Mouse (Mus musculus) hindbrain, embryonic 14.5 days (tissue): ENCODE measurements around the gene Sycp3. TPM values are rescaled to one million over a fixed set of nuclear protein-coding genes. Genes with fewer than 3 reads are reported as not detected.
A peak's percentile ranks its signal among the peaks of the same experiment; 100 is the strongest.
"Not testable (repeated sequence)": the region's sequence is repeated elsewhere in the genome, so short reads cannot be mapped to it uniquely, and the experiment has no call there.

Experiments
- ATAC-seq: fragments of 200-750 bp; cut with Nextera tagmentation; 2 replicates; pipeline ENCODE4 v1.8.0; 2017; ENCODE audit warnings: moderate number of reproducible peaks, mild to moderate bottlenecking, moderate TSS enrichment, moderate library complexity; ENCODE audit not compliant: low FRiP score
- DNase-seq: peaks from one replicate; pipeline ENCODE4 v3.0.0-alpha.2; 2015; ENCODE audit warnings: low spot score
- H3K27ac ChIP-seq: fragments of 300-500 bp; sonication (generic); 2 replicates; pipeline ENCODE4 v1.5.1; 2014; ENCODE audit warnings: mild to moderate bottlenecking, moderate library complexity
- H3K27me3 ChIP-seq: fragments of 300-500 bp; sonication (generic); 2 replicates; pipeline ENCODE4 v1.6.1; 2014; ENCODE audit warnings: mild to moderate bottlenecking, low read length, mixed read lengths; ENCODE audit not compliant: control insufficient read depth, insufficient read depth
- H3K36me3 ChIP-seq: fragments of 300-500 bp; sonication (generic); replicated peaks from 2 replicates; pipeline ENCODE4 v1.6.1; 2014; ENCODE audit not compliant: control insufficient read depth, insufficient read depth
- H3K4me1 ChIP-seq: fragments of 300-500 bp; sonication (generic); replicated peaks from 2 replicates; pipeline ENCODE4 v1.6.1; 2014; ENCODE audit warnings: antibody characterized with exemption, low read length, mixed read lengths; ENCODE audit not compliant: control insufficient read depth, insufficient read depth
- H3K4me2 ChIP-seq: fragments of 300-500 bp; sonication (generic); replicated peaks from 2 replicates; pipeline ENCODE4 v1.6.1; 2014; ENCODE audit warnings: mild to moderate bottlenecking, moderate library complexity
- H3K4me3 ChIP-seq: fragments of 300-500 bp; sonication (generic); replicated peaks from 2 replicates; pipeline ENCODE4 v1.5.1; 2014; ENCODE audit warnings: mild to moderate bottlenecking, low read length
- H3K9ac ChIP-seq: fragments of 300-500 bp; sonication (generic); 2 replicates; pipeline ENCODE4 v1.6.1; 2014
- H3K9me3 ChIP-seq: fragments of 300-500 bp; sonication (generic); 2 replicates; pipeline ENCODE4 v1.6.1; 2016; ENCODE audit warnings: low read length; ENCODE audit not compliant: control insufficient read depth
- WGBS: fragments of 180-500 bp; shearing (Covaris S2); extraction: QIAGEN DNeasy Blood & Tissue Kit; methylation state at CpG from one replicate; pipeline ENCODE4 v1.1.7; 2014; 5-methylcytosine and 5-hydroxymethylcytosine counted together
- polyA plus RNA-seq: library from polyadenylated mRNA; unstranded; fragments of >200 nt; fragmentation: Nextera tagmentation; extraction: Ambion mirVana; gene quantifications from 2 replicates; pipeline ENCODE4 v1.2.1, GENCODE M21; 2014

Sycp3 gene
- polyA plus RNA-seq, 1 experiment from 2014 or later: 0.20 TPM

- ATAC-seq (no peak), DNase-seq (no peak)
- no peaks in the 10 kb centered on the region for H3K4me1 ChIP-seq
- H3K36me3 ChIP-seq: peaks cover 74% of the 10 kb centered on the region
- WGBS: 87% methylated on average over 6 of the region's 6 CpGs
- no peaks in the 10 kb centered on the region for H3K9me3 ChIP-seq
- no peak overlapping the region for H3K27ac ChIP-seq
- H3K4me2 ChIP-seq: no peak overlapping the region
- no peak overlapping the region for H3K4me3 ChIP-seq
- H3K9ac ChIP-seq: no peak overlapping the region
- no peaks in the 10 kb centered on the region for H3K27me3 ChIP-seq
These were observed 18.1 kb upstream of the Sycp3 start for GRCm38 (mm10) chr10:88441224-88441623.

GRCm38 (mm10) chr10:88451221-88451620 is 8.1 kb upstream of the Sycp3 start:
- no peak overlapping the region for H3K4me3 ChIP-seq
- H3K27me3 ChIP-seq: no peaks in the 10 kb centered on the region
- no peak overlapping the region for H3K27ac ChIP-seq
- H3K4me2 ChIP-seq: no peak overlapping the region
- ATAC-seq (peak; percentile 71; the same call in 1 of the 2 replicates), DNase-seq (peak; percentile 44)
- H3K36me3 ChIP-seq: peaks cover 6% of the 10 kb centered on the region; the same call in 1 of the 2 replicates
- H3K9me3 ChIP-seq: no peaks in the 10 kb centered on the region
- H3K9ac ChIP-seq: no peak overlapping the region
- no peaks in the 10 kb centered on the region for H3K4me1 ChIP-seq
- 77% methylated on average over 2 of the region's 2 CpGs for WGBS

GRCm38 (mm10) chr10:88451990-88452389 is 7.4 kb upstream of the Sycp3 start:
- WGBS: 83% methylated on average over 6 of the region's 6 CpGs
- no peaks in the 10 kb centered on the region for H3K27me3 ChIP-seq
- H3K9ac ChIP-seq: no peak overlapping the region
- H3K4me1 ChIP-seq: no peaks in the 10 kb centered on the region
- H3K27ac ChIP-seq: no peak overlapping the region
- no peak overlapping the region for H3K4me3 ChIP-seq
- H3K9me3 ChIP-seq: no peaks in the 10 kb centered on the region
- no peak overlapping the region for H3K4me2 ChIP-seq
- DNase-seq (no peak), ATAC-seq (no peak)
- H3K36me3 ChIP-seq: no peaks in the 10 kb centered on the region; the same call in 1 of the 2 replicates

GRCm38 (mm10) chr10:88457816-88458215 is 1.6 kb upstream of the Sycp3 start:
- Histone ChIP-seq H3K36me3 (no peaks in the 10 kb centered on the region), H3K4me1 (no peaks in the 10 kb centered on the region)

GRCm38 (mm10) chr10:88460122-88460820 is 902 bp downstream of the Sycp3 start:
- 78% methylated on average over 18 of the region's 18 CpGs for WGBS
- no peak overlapping the region for H3K4me2 ChIP-seq
- no peak overlapping the region for H3K4me3 ChIP-seq
- H3K9me3 ChIP-seq: no peaks in the 10 kb centered on the region
- H3K27ac ChIP-seq: no peak overlapping the region
- H3K27me3 ChIP-seq: no peaks in the 10 kb centered on the region
- no peaks in the 10 kb centered on the region for H3K36me3 ChIP-seq
- no peak overlapping the region for H3K9ac ChIP-seq
- ATAC-seq (no peak), DNase-seq (no peak)
- H3K4me1 ChIP-seq: no peaks in the 10 kb centered on the region

More at GRCm38 (mm10) chr10:88457816-88458215, 1.6 kb upstream of the Sycp3 start:
- DNase-seq: no peak
- Histone ChIP-seq H3K9me3 (no peaks in the 10 kb centered on the region), H3K4me2 (no peak overlapping the region), H3K27me3 (no peaks in the 10 kb centered on the region), H3K4me3 (no peak overlapping the region), H3K9ac (no peak overlapping the region), H3K27ac (no peak overlapping the region)
- no peak for ATAC-seq
- 54% methylated on average over 6 of the region's 6 CpGs for WGBS

- not testable (repeated sequence) for H3K4me1 ChIP-seq, ATAC-seq, H3K27me3 ChIP-seq, DNase-seq, H3K9me3 ChIP-seq, H3K36me3 ChIP-seq, H3K9ac ChIP-seq, H3K4me2 ChIP-seq, H3K4me3 ChIP-seq, H3K27ac ChIP-seq
- 92% methylated on average over 10 of the region's 10 CpGs for WGBS
These were observed 23.5 kb downstream of the Sycp3 start for GRCm38 (mm10) chr10:88482866-88483265.

- no peak for DNase-seq
- no peaks in the 10 kb centered on the region for H3K27me3 ChIP-seq
- H3K9ac ChIP-seq: no peak overlapping the region
- no peak overlapping the region for H3K4me3 ChIP-seq
- H3K4me1 ChIP-seq: no peaks in the 10 kb centered on the region
- H3K36me3 ChIP-seq: peaks cover 8% of the 10 kb centered on the region; the same call in 1 of the 2 replicates
- no peak overlapping the region for H3K4me2 ChIP-seq
- H3K9me3 ChIP-seq: no peaks in the 10 kb centered on the region
- no peak for ATAC-seq
- WGBS: 92% methylated on average over 5 of the region's 5 CpGs
- H3K27ac ChIP-seq: no peak overlapping the region
These were observed 29.3 kb downstream of the Sycp3 start for GRCm38 (mm10) chr10:88488629-88489028.

GRCm38 (mm10) chr10:88491632-88492031 is 32.3 kb downstream of the Sycp3 start:
- Histone ChIP-seq H3K27me3 (no peaks in the 10 kb centered on the region), H3K4me1 (no peaks in the 10 kb centered on the region), H3K4me2 (no peak overlapping the region), H3K9me3 (no peaks in the 10 kb centered on the region), H3K9ac (no peak overlapping the region), H3K27ac (no peak overlapping the region), H3K36me3 (no peaks in the 10 kb centered on the region), H3K4me3 (no peak overlapping the region)
- WGBS: 56% methylated on average over 7 of the region's 7 CpGs
- ATAC-seq (no peak), DNase-seq (no peak)

GRCm38 (mm10) chr10:88492658-88493057 is 33.3 kb downstream of the Sycp3 start:
- no peak for ATAC-seq
- DNase-seq: no peak
- no peak overlapping the region for H3K4me2 ChIP-seq
- no peak overlapping the region for H3K9ac ChIP-seq
- no peaks in the 10 kb centered on the region for H3K4me1 ChIP-seq
- WGBS: 69% methylated on average over 8 of the region's 8 CpGs
- no peak overlapping the region for H3K27ac ChIP-seq
- no peak overlapping the region for H3K4me3 ChIP-seq
- no peaks in the 10 kb centered on the region for H3K27me3 ChIP-seq
- no peaks in the 10 kb centered on the region for H3K36me3 ChIP-seq
- H3K9me3 ChIP-seq: no peaks in the 10 kb centered on the region
